Mouse (Mus musculus) megakaryocyte, embryonic 14.5 days (primary cell): ENCODE data around the gene Atp6v0d1.

Experiments
- FLI1 ChIP-seq: IDR thresholded peaks from 2 replicates; pipeline ENCODE4 v1.6.1; 2012; ENCODE audit warnings: low read length, inconsistent platforms, mixed read lengths
- GATA1 ChIP-seq: IDR thresholded peaks from 3 replicates; pipeline ENCODE4 v1.6.1; 2012; ENCODE audit warnings: mixed read lengths, low read length, inconsistent platforms, borderline replicate concordance

GRCm38 (mm10) chr8:105484392-105484791, 81.5 kb downstream of the Atp6v0d1 start:
- no peak for TF ChIP-seq GATA1
- no peak for TF ChIP-seq FLI1
